Mouse (Mus musculus): Measurements from ENCODE around the gene Poln. TPM values are rescaled to one million over a fixed set of nuclear protein-coding genes. Genes with fewer than 3 reads are reported as not detected.

The Poln gene
- polyA plus RNA-seq, 1 experiment from 2014 or later, result 0.60 TPM

DNA sequence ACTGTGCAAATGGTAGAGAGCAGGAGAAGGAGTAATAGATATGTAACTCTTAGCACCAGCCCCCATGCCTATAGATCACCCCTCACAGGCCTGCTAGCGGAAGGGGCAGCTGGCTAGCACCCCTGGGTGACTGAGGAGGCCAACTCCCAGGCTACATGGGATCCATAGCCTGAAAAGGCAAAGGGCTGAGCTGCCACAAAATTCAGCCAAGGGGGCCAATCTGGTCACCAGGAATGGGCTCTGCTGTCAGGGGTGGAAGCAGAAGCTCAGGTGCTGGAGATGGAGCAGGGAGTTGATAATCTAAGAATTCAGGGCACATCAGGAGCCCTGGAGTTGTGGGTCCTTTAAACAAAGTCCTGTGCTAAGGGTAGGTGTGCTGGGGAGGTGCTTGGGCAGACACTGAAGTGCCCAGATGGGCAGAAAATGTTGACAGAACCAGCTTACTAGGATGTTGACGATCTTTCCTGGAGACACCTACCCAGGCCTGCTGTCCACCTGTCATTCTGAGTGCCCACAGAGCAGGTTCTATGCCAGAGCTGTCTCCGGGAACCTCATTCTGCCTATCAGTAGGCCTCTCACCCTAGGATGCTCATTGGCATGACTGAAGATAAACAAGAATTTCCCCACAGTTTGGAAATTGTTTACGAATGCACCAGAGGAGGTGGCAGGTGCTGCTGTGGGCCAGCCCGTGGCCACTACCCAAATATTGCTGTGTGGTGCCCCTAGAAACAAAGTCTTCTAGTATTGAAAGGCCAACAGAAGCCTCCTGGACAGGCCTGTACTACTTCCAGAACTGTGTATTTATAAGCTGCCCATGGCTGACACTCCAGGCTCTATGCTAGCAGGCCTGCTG lies 5.5 kb upstream of the Poln start:
- Histone ChIP-seq H3K4me1 (replicated peaks; ENCODE audit: control insufficient read depth, insufficient read depth, low read length) (0 out of 2 replicates have a peak, but pooled peaks cover 3% of the 10 kb centered on the region), H3K27ac (ENCODE audit: low read depth) (no peak overlapping the region), H3K9me3 (ENCODE audit: control insufficient read depth, low read length) (no peaks in the 10 kb centered on the region), H3K4me2 (ENCODE audit: low read length) (no peak overlapping the region), H3K27me3 (replicated peaks; ENCODE audit: control insufficient read depth, insufficient read depth, low read length) (no peaks in the 10 kb centered on the region), H3K4me3 (ENCODE audit: low read depth, low read length) (no peak overlapping the region), H3K36me3 (ENCODE audit: control insufficient read depth, insufficient read depth, low read length) (peaks cover 54% of the 10 kb centered on the region), H3K9ac (ENCODE audit: low read length) (no peak overlapping the region)
- DNase-seq (ENCODE audit: low spot score), result no peak
- no peak for ATAC-seq (replicated peaks; ENCODE audit: low FRiP score, low TSS enrichment, low read depth)
- 74% methylated on average over 5 of the region's 5 CpGs for WGBS

DNA sequence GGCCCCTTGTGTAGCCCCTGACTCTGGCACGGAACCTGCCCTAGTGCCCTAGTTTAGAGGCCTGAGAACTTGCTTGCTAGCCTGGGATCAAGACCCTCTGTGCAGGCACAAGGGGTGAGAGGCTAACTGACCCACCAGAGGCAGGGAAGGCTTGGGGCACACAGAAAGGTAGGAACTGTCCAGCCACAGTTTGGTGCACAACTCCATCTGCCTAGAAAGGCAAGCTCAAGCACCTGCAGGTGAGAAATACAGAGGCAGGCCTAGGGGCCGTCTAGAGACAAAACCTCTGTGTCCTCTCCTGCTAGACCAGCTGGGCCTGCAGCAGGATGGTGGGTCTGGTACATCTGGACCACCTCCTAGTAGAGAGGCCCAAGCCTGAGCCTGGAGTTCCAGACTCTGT lies 4.8 kb upstream of the Poln start:
- Histone ChIP-seq H3K4me2 (ENCODE audit: low read length) (no peak overlapping the region), H3K27ac (ENCODE audit: low read depth) (no peak overlapping the region), H3K36me3 (ENCODE audit: control insufficient read depth, insufficient read depth, low read length) (peaks cover 54% of the 10 kb centered on the region), H3K9ac (ENCODE audit: low read length) (no peak overlapping the region), H3K4me1 (replicated peaks; ENCODE audit: control insufficient read depth, insufficient read depth, low read length) (0 out of 2 replicates have a peak, but pooled peaks cover 3% of the 10 kb centered on the region), H3K4me3 (ENCODE audit: low read depth, low read length) (no peak overlapping the region), H3K27me3 (replicated peaks; ENCODE audit: control insufficient read depth, insufficient read depth, low read length) (no peaks in the 10 kb centered on the region), H3K9me3 (ENCODE audit: control insufficient read depth, low read length) (no peaks in the 10 kb centered on the region)
- DNase-seq (ENCODE audit: low spot score) (peak; percentile 43), ATAC-seq (replicated peaks; ENCODE audit: low FRiP score, low TSS enrichment, low read depth) (no peak)
- WGBS, result 52% methylated on average over 2 of the region's 2 CpGs

DNA sequence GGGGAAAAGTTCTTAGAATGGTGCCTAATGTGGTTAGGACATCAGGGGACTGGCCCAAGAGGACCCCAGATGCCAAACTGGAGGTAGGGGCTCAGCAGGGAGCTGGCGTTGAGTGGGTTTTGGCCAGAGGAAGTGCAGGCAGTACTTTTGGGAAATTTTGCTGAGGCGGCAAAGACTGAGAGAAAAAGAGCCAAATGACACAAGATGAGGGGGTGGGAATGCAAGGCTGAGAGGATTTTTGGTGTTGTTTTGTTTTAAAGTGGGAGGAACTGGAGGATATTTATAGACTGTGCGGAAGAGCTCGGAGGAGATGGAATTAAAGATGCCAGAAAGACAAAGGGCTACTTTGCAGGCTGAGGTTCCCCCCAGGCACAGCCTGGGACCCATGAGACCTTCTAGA lies 1.5 kb upstream of the Poln start:
- no peak for ATAC-seq (replicated peaks; ENCODE audit: low FRiP score, low TSS enrichment, low read depth)
- no peak overlapping the region; the same call in 1 of the 2 replicates for H3K27ac ChIP-seq (ENCODE audit: low read depth)
- no peaks in the 10 kb centered on the region for H3K9me3 ChIP-seq (ENCODE audit: control insufficient read depth, low read length)

DNA sequence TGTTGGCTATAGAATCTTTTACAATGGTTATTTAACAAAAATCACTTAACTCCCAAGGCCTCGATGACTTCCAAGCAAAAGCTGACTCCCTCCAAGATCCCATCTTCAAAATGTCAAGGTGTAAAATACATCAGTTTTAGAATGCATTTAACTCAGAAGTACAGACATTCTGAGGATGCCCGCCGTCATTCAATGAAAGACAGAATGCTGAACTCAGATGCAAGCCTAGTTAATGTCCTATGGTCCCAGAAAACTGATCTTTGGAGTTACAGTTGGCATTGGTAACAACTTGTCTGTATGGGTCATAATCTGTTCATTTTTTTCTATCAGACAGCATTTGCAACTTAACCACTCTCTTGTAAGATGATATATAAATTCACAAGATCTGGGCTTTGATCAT lies 706 bp upstream of the Poln start:
- H3K9me3 ChIP-seq (ENCODE audit: control insufficient read depth, low read length), result no peaks in the 10 kb centered on the region
- peak overlapping the region; percentile 80 for H3K4me3 ChIP-seq (ENCODE audit: low read depth, low read length)
- 0 out of 2 replicates have a peak, but pooled peaks cover 12% of the 10 kb centered on the region for H3K4me1 ChIP-seq (replicated peaks; ENCODE audit: control insufficient read depth, insufficient read depth, low read length)
- ATAC-seq (replicated peaks; ENCODE audit: low FRiP score, low TSS enrichment, low read depth) (no peak), DNase-seq (ENCODE audit: low spot score) (no peak)
- H3K27me3 ChIP-seq (replicated peaks; ENCODE audit: control insufficient read depth, insufficient read depth, low read length), result no peaks in the 10 kb centered on the region
- H3K27ac ChIP-seq (ENCODE audit: low read depth), result peak overlapping the region; percentile 82
- peak overlapping the region; percentile 40 for H3K9ac ChIP-seq (ENCODE audit: low read length)
- H3K36me3 ChIP-seq (ENCODE audit: control insufficient read depth, insufficient read depth, low read length), result peaks cover 22% of the 10 kb centered on the region
- WGBS, result 83% methylated on average over 3 of the region's 3 CpGs
- H3K4me2 ChIP-seq (ENCODE audit: low read length), result peak overlapping the region; percentile 62

More for the DNA sequence above, 1.5 kb upstream of the Poln start:
- H3K4me1 ChIP-seq (replicated peaks; ENCODE audit: control insufficient read depth, insufficient read depth, low read length), result 0 out of 2 replicates have a peak, but pooled peaks cover 9% of the 10 kb centered on the region
- no peak overlapping the region for H3K9ac ChIP-seq (ENCODE audit: low read length)
- no peak overlapping the region for H3K4me2 ChIP-seq (ENCODE audit: low read length)
- peaks cover 28% of the 10 kb centered on the region for H3K36me3 ChIP-seq (ENCODE audit: control insufficient read depth, insufficient read depth, low read length)
- H3K4me3 ChIP-seq (ENCODE audit: low read depth, low read length), result no peak overlapping the region
- no peaks in the 10 kb centered on the region for H3K27me3 ChIP-seq (replicated peaks; ENCODE audit: control insufficient read depth, insufficient read depth, low read length)
- no peak for DNase-seq (ENCODE audit: low spot score)
- 73% methylated on average over 4 of the region's 4 CpGs for WGBS

DNA sequence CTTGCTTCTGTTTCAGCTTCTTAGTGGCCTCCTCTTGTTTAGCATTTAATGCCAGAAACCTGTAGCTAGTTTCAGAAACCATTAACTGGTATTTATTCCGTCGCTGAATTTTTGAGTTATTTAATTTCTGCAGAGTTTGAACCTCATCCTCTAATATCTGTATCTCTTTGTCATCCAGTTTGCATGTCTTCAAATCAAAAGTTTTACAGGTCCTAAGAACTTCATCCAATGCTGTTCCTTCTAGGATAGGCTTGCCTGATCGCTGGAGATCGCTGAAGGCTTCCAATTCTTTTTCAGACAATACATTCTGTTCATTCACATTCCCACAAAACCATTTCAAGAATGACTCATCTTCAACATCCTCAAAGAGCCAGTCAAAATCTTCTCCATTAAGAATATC lies 1.4 kb downstream of the Poln start:
- Histone ChIP-seq H3K4me3 (ENCODE audit: low read depth, low read length) (peak overlapping the region; percentile 13), H3K4me2 (ENCODE audit: low read length) (peak overlapping the region; percentile 73; the same call in 1 of the 2 replicates), H3K4me1 (replicated peaks; ENCODE audit: control insufficient read depth, insufficient read depth, low read length) (0 out of 2 replicates have a peak, but pooled peaks cover 19% of the 10 kb centered on the region), H3K9me3 (ENCODE audit: control insufficient read depth, low read length) (no peaks in the 10 kb centered on the region), H3K9ac (ENCODE audit: low read length) (no peak overlapping the region), H3K27ac (ENCODE audit: low read depth) (no peak overlapping the region), H3K36me3 (ENCODE audit: control insufficient read depth, insufficient read depth, low read length) (peaks cover 20% of the 10 kb centered on the region), H3K27me3 (replicated peaks; ENCODE audit: control insufficient read depth, insufficient read depth, low read length) (no peaks in the 10 kb centered on the region)
- ATAC-seq (replicated peaks; ENCODE audit: low FRiP score, low TSS enrichment, low read depth) (no peak), DNase-seq (ENCODE audit: low spot score) (no peak)
- 78% methylated on average over 4 of the region's 4 CpGs for WGBS

DNA sequence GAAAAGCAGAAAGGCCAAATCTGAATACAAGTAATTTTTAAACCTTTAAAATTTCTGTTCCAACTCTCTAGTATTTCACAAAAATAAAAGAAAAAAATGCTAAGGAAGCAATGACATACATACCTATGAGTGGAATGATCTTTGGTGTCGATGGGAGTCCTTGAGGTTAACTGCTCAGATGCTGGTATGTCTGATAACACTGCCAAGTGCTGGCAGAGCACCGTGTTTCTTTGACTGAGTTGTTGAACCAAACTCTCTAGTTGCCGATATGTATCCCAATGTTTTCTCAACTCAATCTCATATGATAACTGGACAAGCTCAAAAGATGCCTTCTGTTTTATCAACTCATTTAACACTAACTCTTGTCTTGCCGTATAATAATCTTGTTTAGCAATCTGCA lies 3.5 kb downstream of the Poln start:
- H3K36me3 ChIP-seq (ENCODE audit: control insufficient read depth, insufficient read depth, low read length), result peaks cover 26% of the 10 kb centered on the region
- H3K27ac ChIP-seq (ENCODE audit: low read depth), result no peak overlapping the region
- H3K4me1 ChIP-seq (replicated peaks; ENCODE audit: control insufficient read depth, insufficient read depth, low read length), result 0 out of 2 replicates have a peak, but pooled peaks cover 19% of the 10 kb centered on the region
- H3K4me2 ChIP-seq (ENCODE audit: low read length), result no peak overlapping the region
- no peaks in the 10 kb centered on the region for H3K9me3 ChIP-seq (ENCODE audit: control insufficient read depth, low read length)
- ATAC-seq (replicated peaks; ENCODE audit: low FRiP score, low TSS enrichment, low read depth), result no peak
- DNase-seq (ENCODE audit: low spot score), result no peak
- H3K9ac ChIP-seq (ENCODE audit: low read length), result 0 out of 2 replicates have a peak overlapping the region, but pooled peaks have one; percentile 10
- H3K27me3 ChIP-seq (replicated peaks; ENCODE audit: control insufficient read depth, insufficient read depth, low read length), result no peaks in the 10 kb centered on the region
- WGBS, result 82% methylated on average over 4 of the region's 4 CpGs
- H3K4me3 ChIP-seq (ENCODE audit: low read depth, low read length), result no peak overlapping the region

DNA sequence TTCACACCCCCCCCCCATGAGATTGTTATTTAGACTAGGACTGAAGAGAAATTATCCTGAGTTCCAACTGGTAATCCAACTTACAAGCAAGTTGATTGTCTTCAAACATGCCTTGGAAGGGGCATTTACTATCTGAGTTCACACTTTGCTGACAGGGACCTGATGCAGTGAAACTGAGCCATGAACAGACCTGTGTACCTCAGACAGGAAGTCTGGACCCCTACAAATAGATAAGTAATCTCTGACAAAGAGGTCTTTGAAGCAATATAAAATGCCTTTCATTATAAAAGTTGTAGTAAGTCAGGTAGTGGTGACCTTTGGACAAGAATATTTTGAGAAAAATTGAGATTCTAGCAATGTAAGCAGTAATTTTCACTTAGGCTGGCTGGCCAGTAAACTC lies 20.8 kb downstream of the Poln start:
- H3K4me1 ChIP-seq (replicated peaks; ENCODE audit: control insufficient read depth, insufficient read depth, low read length), result no peaks in the 10 kb centered on the region
- no peak overlapping the region for H3K9ac ChIP-seq (ENCODE audit: low read length)
- no peak overlapping the region for H3K27ac ChIP-seq (ENCODE audit: low read depth)
- H3K9me3 ChIP-seq (ENCODE audit: control insufficient read depth, low read length), result no peaks in the 10 kb centered on the region
- H3K4me2 ChIP-seq (ENCODE audit: low read length), result no peak overlapping the region
- no peaks in the 10 kb centered on the region for H3K27me3 ChIP-seq (replicated peaks; ENCODE audit: control insufficient read depth, insufficient read depth, low read length)
- no peak overlapping the region for H3K4me3 ChIP-seq (ENCODE audit: low read depth, low read length)
- peaks cover 6% of the 10 kb centered on the region for H3K36me3 ChIP-seq (ENCODE audit: control insufficient read depth, insufficient read depth, low read length)
- ATAC-seq (replicated peaks; ENCODE audit: low FRiP score, low TSS enrichment, low read depth), result no peak
- DNase-seq (ENCODE audit: low spot score), result no peak

DNA sequence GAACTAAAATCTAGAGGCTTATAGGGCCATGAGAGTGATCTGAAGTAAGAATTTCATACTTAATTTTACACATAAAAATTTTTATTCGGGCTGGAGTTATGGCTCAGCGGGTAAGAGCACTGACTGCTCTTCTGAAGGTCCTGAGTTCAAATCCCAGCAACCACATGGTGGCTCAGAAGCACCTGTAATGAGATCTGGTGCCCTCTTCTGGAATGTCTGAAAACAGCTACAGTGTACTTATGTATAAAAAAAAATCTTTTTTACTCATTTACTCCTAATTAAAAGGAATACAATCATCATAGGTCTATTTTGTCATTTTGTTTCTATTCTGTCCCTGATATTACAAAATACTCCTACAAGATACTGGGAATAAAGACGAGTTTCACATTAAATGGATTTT lies 21.7 kb downstream of the Poln start:
- Histone ChIP-seq H3K4me3 (ENCODE audit: low read depth, low read length) (no peak overlapping the region), H3K27me3 (replicated peaks; ENCODE audit: control insufficient read depth, insufficient read depth, low read length) (no peaks in the 10 kb centered on the region), H3K4me2 (ENCODE audit: low read length) (no peak overlapping the region), H3K36me3 (ENCODE audit: control insufficient read depth, insufficient read depth, low read length) (no peaks in the 10 kb centered on the region), H3K4me1 (replicated peaks; ENCODE audit: control insufficient read depth, insufficient read depth, low read length) (no peaks in the 10 kb centered on the region), H3K9me3 (ENCODE audit: control insufficient read depth, low read length) (no peaks in the 10 kb centered on the region), H3K27ac (ENCODE audit: low read depth) (no peak overlapping the region), H3K9ac (ENCODE audit: low read length) (no peak overlapping the region)
- WGBS, result 94% methylated on average over 3 of the region's 3 CpGs
- no peak for DNase-seq (ENCODE audit: low spot score)
- no peak for ATAC-seq (replicated peaks; ENCODE audit: low FRiP score, low TSS enrichment, low read depth)

DNA sequence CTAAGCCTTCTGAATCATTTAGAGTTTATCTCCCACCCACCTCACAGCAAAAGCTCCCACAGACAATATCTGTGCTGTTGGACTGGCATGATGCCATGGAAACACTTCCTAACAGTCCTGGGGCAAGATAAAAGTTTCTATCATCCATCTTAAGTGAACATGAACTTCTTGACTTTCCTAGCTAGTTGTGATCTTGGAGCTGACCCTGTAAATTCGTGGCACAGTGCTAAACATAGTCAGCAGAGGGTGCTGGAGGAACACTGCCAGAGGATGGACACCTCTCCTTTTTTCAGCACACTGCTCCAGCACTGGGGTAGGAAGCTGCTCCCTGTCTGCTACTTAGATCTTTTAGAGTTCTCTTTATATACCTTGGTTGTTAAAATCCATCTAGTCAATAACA lies 29.5 kb downstream of the Poln start:
- WGBS, result 6% methylated on average over 1 of the region's 1 CpGs
- Histone ChIP-seq H3K9ac (ENCODE audit: low read length) (no peak overlapping the region), H3K9me3 (ENCODE audit: control insufficient read depth, low read length) (no peaks in the 10 kb centered on the region), H3K4me1 (replicated peaks; ENCODE audit: control insufficient read depth, insufficient read depth, low read length) (no peaks in the 10 kb centered on the region), H3K4me3 (ENCODE audit: low read depth, low read length) (no peak overlapping the region), H3K27me3 (replicated peaks; ENCODE audit: control insufficient read depth, insufficient read depth, low read length) (no peaks in the 10 kb centered on the region), H3K27ac (ENCODE audit: low read depth) (no peak overlapping the region), H3K4me2 (ENCODE audit: low read length) (no peak overlapping the region), H3K36me3 (ENCODE audit: control insufficient read depth, insufficient read depth, low read length) (no peaks in the 10 kb centered on the region)
- no peak for ATAC-seq (replicated peaks; ENCODE audit: low FRiP score, low TSS enrichment, low read depth)
- DNase-seq (ENCODE audit: low spot score), result peak; percentile 54

Data from intestine, embryonic 14.5 days (tissue).